Mouse (Mus musculus) lung, adult 2 months (tissue): ENCODE data around the gene Olfr1086. TPM values are rescaled to one million over a fixed set of nuclear protein-coding genes. Genes with fewer than 3 reads are reported as not detected.
"Not testable (repeated sequence)": the region's sequence is repeated elsewhere in the genome, so short reads cannot be mapped to it uniquely, and the experiment has no call there.

Experiments
- DNase-seq: peaks from one replicate; pipeline ENCODE4 v3.0.0; 2022
- H3K4me1 ChIP-seq: fragments of 200-500 bp; 2 replicates; pipeline ENCODE4 v1.6.1; 2011; ENCODE audit warnings: low read length; ENCODE audit not compliant: control insufficient read depth, insufficient read depth
- H3K4me3 ChIP-seq: fragments of 200-500 bp; replicated peaks from 2 replicates; pipeline ENCODE3; 2011; ENCODE audit warnings: low read depth, mild to moderate bottlenecking, control low read depth, low read length; ENCODE audit errors: extremely low read depth
- CTCF ChIP-seq: fragments of 200-500 bp; IDR thresholded peaks from 2 replicates; pipeline ENCODE4 v1.5.1; 2011; ENCODE audit warnings: mild to moderate bottlenecking, low read length, control low read depth; ENCODE audit not compliant: insufficient read depth
- POLR2A ChIP-seq: fragments of 200-500 bp; IDR thresholded peaks from 2 replicates; pipeline ENCODE4 v1.6.1; 2011; ENCODE audit warnings: low read depth, mild to moderate bottlenecking, control low read depth, low read length, borderline replicate concordance; ENCODE audit errors: extremely low read depth
- WGBS: fragments of 180-500 bp; shearing (Covaris S2); methylation state at CpG from one replicate; pipeline ENCODE4 v1.1.7; 2018; 5-methylcytosine and 5-hydroxymethylcytosine counted together
- polyA plus RNA-seq: library from polyadenylated mRNA; depleted of rRNA; stranded (reverse); fragments of >200 nt; gene quantifications from 2 replicates; pipeline ENCODE4 v1.2.3, GENCODE M21; 2012; rRNA removed

The Olfr1086 gene
- not detected in 2 replicates for polyA plus RNA-seq

GRCm38 (mm10) chr2:86679992-86680391, at the start of gene Olfr1086:
Gene Olfr1086 (minus strand): TSS chr2:86680092.
- H3K4me1 ChIP-seq, result no peaks in the 10 kb centered on the region
- no peak for TF ChIP-seq POLR2A
- WGBS, result 70% methylated on average over 2 of the region's 2 CpGs
- no peak within 1 kb of the TSS for H3K4me3 ChIP-seq
- no peak for DNase-seq

GRCm38 (mm10) chr2:86698295-86698694, 18.4 kb upstream of the Olfr1086 start, which contains the start of gene Olfr1087:
Gene Olfr1087 (minus strand): TSS chr2:86698395.
- no peak for DNase-seq
- Histone ChIP-seq H3K4me3 (no peak within 1 kb of the TSS), H3K4me1 (no peaks in the 10 kb centered on the region)
- no peak for TF ChIP-seq CTCF
- no peak for TF ChIP-seq POLR2A

GRCm38 (mm10) chr2:86661919-86662318, 18.0 kb downstream of the Olfr1086 start, which contains the start of gene Olfr1085:
Gene Olfr1085 (minus strand): TSS chr2:86662019.
- WGBS, result 22% methylated on average over 1 of the region's 1 CpGs
- no peaks in the 10 kb centered on the region for H3K4me1 ChIP-seq
- DNase-seq, result no peak
- no peak for TF ChIP-seq CTCF
- no peak for TF ChIP-seq POLR2A
- H3K4me3 ChIP-seq, result no peak within 1 kb of the TSS

GRCm38 (mm10) chr2:86639625-86640024, 40.3 kb downstream of the Olfr1086 start, which contains the start of gene Olfr1084:
Gene Olfr1084 (minus strand): TSS chr2:86639725.
- H3K4me1 ChIP-seq, DNase-seq, H3K4me3 ChIP-seq: not testable (repeated sequence)
- WGBS, result 63% methylated on average over 1 of the region's 1 CpGs

Other genes with a start within 250 kb of the Olfr1086 start
- gene Olfr1065, start 229.5 kb downstream of the Olfr1086 start, polyA plus RNA-seq, result not detected in 2 replicates
- not detected in 2 replicates for gene Olfr1066, start 223.8 kb downstream of the Olfr1086 start, polyA plus RNA-seq
- not detected in 2 replicates for gene Olfr228, start 192.7 kb downstream of the Olfr1086 start, polyA plus RNA-seq
- gene Olfr1076, start 171.6 kb downstream of the Olfr1086 start, polyA plus RNA-seq, result not detected in 2 replicates
- not detected in 2 replicates for gene Olfr1079, start 137.6 kb downstream of the Olfr1086 start, polyA plus RNA-seq
- gene Olfr1080, start 121.9 kb downstream of the Olfr1086 start, polyA plus RNA-seq, result not detected in 2 replicates
- not detected in 2 replicates for gene Olfr1082, start 81.1 kb downstream of the Olfr1086 start, polyA plus RNA-seq
- gene Olfr1084, start 40.4 kb downstream of the Olfr1086 start, polyA plus RNA-seq, result not detected in 2 replicates
- gene Olfr1085, start 18.1 kb downstream of the Olfr1086 start, polyA plus RNA-seq, result not detected in 2 replicates
- gene Olfr1087, start 18.3 kb upstream of the Olfr1086 start, polyA plus RNA-seq, result not detected in 2 replicates
- not detected in 2 replicates for gene Olfr1089, start 53.6 kb upstream of the Olfr1086 start, polyA plus RNA-seq
- gene Olfr1090, start 78.9 kb upstream of the Olfr1086 start, polyA plus RNA-seq, result not detected in 2 replicates
- gene Olfr1093, start 102.4 kb upstream of the Olfr1086 start, polyA plus RNA-seq, result not detected in 2 replicates
- not detected in 2 replicates for gene Olfr141, start 129.9 kb upstream of the Olfr1086 start, polyA plus RNA-seq
- not detected in 2 replicates for gene Olfr1094, start 144.6 kb upstream of the Olfr1086 start, polyA plus RNA-seq
- not detected in 2 replicates for gene Olfr1095, start 171.6 kb upstream of the Olfr1086 start, polyA plus RNA-seq
- gene Gm13723, start 194.7 kb upstream of the Olfr1086 start, polyA plus RNA-seq, result not detected in 2 replicates
- gene Olfr1097, start 212.1 kb upstream of the Olfr1086 start, polyA plus RNA-seq, result not detected in 2 replicates
- gene Olfr1098, start 244.5 kb upstream of the Olfr1086 start, polyA plus RNA-seq, result not detected in 2 replicates